Comparison of ENCODE assay signal across 18 mouse cellular contexts in genomic region chr17:73250488-73251141, GRCm38 (mm10).
DNase-seq lines count a peak whose midpoint lies in the region; ATAC-seq lines count a peak whose summit lies in the region.
"Had no signal": no experiment of that assay in that cellular context is flagged by ENCODE, and none has a peak within 500 bp of the region (broad histone marks: within the 10 kb centered on the region; RNA-seq: fewer than 3 reads in every experiment).

No protein-coding gene starts in this region.

- no peak overlapping the region for H3K4me3 ChIP-seq in heart, embryonic 13.5 days
- no peak overlapping the region for H3K4me3 ChIP-seq in heart, embryonic 10.5 days
- H3K4me3 ChIP-seq: embryonic facial prominence, embryonic 13.5 days; forebrain, embryonic 13.5 days; hindbrain, embryonic 12.5 days; layer of hippocampus, adult 2 months; neural tube, embryonic 13.5 days had no signal

- no peak for DNase-seq in heart, embryonic 10.5 days (ENCODE audit: low spot score)
- DNase-seq in spleen, adult 12 weeks (ENCODE audit: low spot score): peak; percentile 20
- no peak for DNase-seq in spleen, postnatal 10 days (ENCODE audit: low spot score in 2 of 2)
- DNase-seq in NIH3T3 (ENCODE audit: low read depth): peak; percentile 70
- no peak for DNase-seq in cerebellum, adult 9-11 months
- DNase-seq: cerebellum, adult 9-10 months; kidney, adult 18-20 months; retina, postnatal 1 day; thymus, postnatal 25 days had no signal

- no peaks in the 10 kb centered on the region for H3K27me3 ChIP-seq in heart, embryonic 13.5 days (replicated peaks)
- H3K27me3 ChIP-seq in heart, embryonic 10.5 days (ENCODE audit: insufficient read depth, poor library complexity, severe bottlenecking): no peaks in the 10 kb centered on the region
- H3K27me3 ChIP-seq: embryonic facial prominence, embryonic 13.5 days; forebrain, embryonic 13.5 days; hindbrain, embryonic 12.5 days; neural tube, embryonic 13.5 days had no signal

- ATAC-seq in heart, embryonic 13.5 days (ENCODE audit: extremely low read depth, insufficient number of reproducible peaks, low FRiP score, low TSS enrichment): no peak
- ATAC-seq in neutrophil, adult 5-6 weeks (ENCODE audit: extremely low read depth, insufficient number of reproducible peaks, low FRiP score, poor library complexity, severe bottlenecking): peak; percentile 20; the same call in 1 of the 2 replicates
- ATAC-seq: forebrain, embryonic 13.5 days; midbrain, embryonic 16.5 days had no signal

- no peak overlapping the region for H3K9ac ChIP-seq in heart, embryonic 13.5 days
- H3K9ac ChIP-seq: embryonic facial prominence, embryonic 13.5 days; forebrain, embryonic 13.5 days; hindbrain, embryonic 12.5 days; neural tube, embryonic 13.5 days had no signal

- H3K9me3 ChIP-seq in heart, embryonic 13.5 days: no peaks in the 10 kb centered on the region
- H3K9me3 ChIP-seq in heart, embryonic 10.5 days: no peaks in the 10 kb centered on the region
- H3K9me3 ChIP-seq: embryonic facial prominence, embryonic 13.5 days; forebrain, embryonic 13.5 days; hindbrain, embryonic 12.5 days; neural tube, embryonic 13.5 days had no signal

- H3K36me3 ChIP-seq in heart, embryonic 13.5 days: no peaks in the 10 kb centered on the region
- no peaks in the 10 kb centered on the region for H3K36me3 ChIP-seq in heart, embryonic 10.5 days
- H3K36me3 ChIP-seq: embryonic facial prominence, embryonic 13.5 days; hindbrain, embryonic 12.5 days; neural tube, embryonic 13.5 days had no signal

- 80% methylated on average over 3 of the region's 3 CpGs for WGBS in heart, embryonic 13.5 days
- WGBS in heart, embryonic 10.5 days: 77% methylated on average over 3 of the region's 3 CpGs

- no peak overlapping the region for H3K4me2 ChIP-seq in heart, embryonic 13.5 days
- H3K4me2 ChIP-seq: embryonic facial prominence, embryonic 13.5 days; forebrain, embryonic 13.5 days; hindbrain, embryonic 12.5 days; liver, embryonic 11.5 days; neural tube, embryonic 13.5 days had no signal

- H3K4me1 ChIP-seq in heart, embryonic 13.5 days: peaks cover 51% of the 10 kb centered on the region
- H3K4me1 ChIP-seq in heart, embryonic 10.5 days: peaks cover 30% of the 10 kb centered on the region
- H3K4me1 ChIP-seq: embryonic facial prominence, embryonic 13.5 days; forebrain, embryonic 13.5 days had no signal

- peak overlapping the region; percentile 49 for H3K27ac ChIP-seq in heart, embryonic 13.5 days (replicated peaks)
- H3K27ac ChIP-seq in heart, embryonic 10.5 days: no peak overlapping the region
- H3K27ac ChIP-seq: embryonic facial prominence, embryonic 13.5 days; forebrain, embryonic 13.5 days; hindbrain, embryonic 12.5 days; layer of hippocampus, adult 2 months; neural tube, embryonic 13.5 days had no signal

Comparison
In these comparisons a context has a peak if more than half of its experiments do, and no peak if none do; other contexts are left out.
1. DNase-seq: peak in spleen, adult 12 weeks (single experiment) and NIH3T3 (single experiment); none in heart, embryonic 10.5 days (single experiment), spleen, postnatal 10 days (0 of 2) and cerebellum, adult 9-11 months (single experiment).